Mouse (Mus musculus): ENCODE results near the gene Ptprm.

Ptprm gene

GRCm38 (mm10) chr17:66769365-66770363 is 584.6 kb downstream of the Ptprm start:
- DNase-seq (ENCODE audit: low read depth): no peak

GRCm38 (mm10) chr17:66768689-66769275 is 585.5 kb downstream of the Ptprm start:
- no peak for DNase-seq (ENCODE audit: low read depth)

- no peak for DNase-seq (ENCODE audit: low read depth)
Observed at GRCm38 (mm10) chr17:66766166-66766565, 588.1 kb downstream of the Ptprm start.

GRCm38 (mm10) chr17:66764435-66764834 is 589.8 kb downstream of the Ptprm start:
- no peak for DNase-seq (ENCODE audit: low read depth)

- no peak for DNase-seq (ENCODE audit: low read depth)
Observed at GRCm38 (mm10) chr17:66762716-66763115, 591.5 kb downstream of the Ptprm start.

- no peak for DNase-seq (ENCODE audit: low read depth)
Observed at GRCm38 (mm10) chr17:66761326-66762296, 592.6 kb downstream of the Ptprm start.

GRCm38 (mm10) chr17:66757025-66757511 is 597.2 kb downstream of the Ptprm start:
- DNase-seq (ENCODE audit: low read depth): no peak

- DNase-seq (ENCODE audit: low read depth): no peak
Observed at GRCm38 (mm10) chr17:66756500-66756899, 597.8 kb downstream of the Ptprm start.

GRCm38 (mm10) chr17:66755191-66755654 is 599.0 kb downstream of the Ptprm start:
- DNase-seq (ENCODE audit: low read depth): no peak

- no peak for DNase-seq (ENCODE audit: low read depth)
Observed at GRCm38 (mm10) chr17:66754208-66754865, 599.9 kb downstream of the Ptprm start.

- no peak for DNase-seq (ENCODE audit: low read depth)
Observed at GRCm38 (mm10) chr17:66751746-66752145, 602.5 kb downstream of the Ptprm start.

GRCm38 (mm10) chr17:66750481-66751206 is 603.6 kb downstream of the Ptprm start:
- DNase-seq (ENCODE audit: low read depth): no peak

GRCm38 (mm10) chr17:66749976-66750375 is 604.3 kb downstream of the Ptprm start:
- no peak for DNase-seq (ENCODE audit: low read depth)

GRCm38 (mm10) chr17:66746506-66746905 is 607.8 kb downstream of the Ptprm start:
- no peak for DNase-seq (ENCODE audit: low read depth)

- DNase-seq (ENCODE audit: low read depth): no peak
Observed at GRCm38 (mm10) chr17:66743321-66743720, 610.9 kb downstream of the Ptprm start.

GRCm38 (mm10) chr17:66738779-66739345 is 615.4 kb downstream of the Ptprm start:
- DNase-seq (ENCODE audit: low read depth): no peak

GRCm38 (mm10) chr17:66738331-66738730 is 615.9 kb downstream of the Ptprm start:
- DNase-seq (ENCODE audit: low read depth): no peak

- DNase-seq (ENCODE audit: low read depth): no peak
Observed at GRCm38 (mm10) chr17:66736450-66736849, 617.8 kb downstream of the Ptprm start.

- DNase-seq (ENCODE audit: low read depth): no peak
Observed at GRCm38 (mm10) chr17:66733541-66733940, 620.7 kb downstream of the Ptprm start.

GRCm38 (mm10) chr17:66729979-66730378 is 624.3 kb downstream of the Ptprm start:
- DNase-seq (ENCODE audit: low read depth): no peak

Data from 416B (cell line).